Mouse (Mus musculus) testis, adult 2 months (tissue): ENCODE measurements at regions not wholly inside any gene's neighbourhood (a gene's known extent, or its start where the extent isn't known, plus 50 kb on each side); places are given as distances from the start of the nearest gene placed in this dataset.

Source experiments
- H3K27ac ChIP-seq: fragments of 200-500 bp; 2 replicates; pipeline ENCODE4 v1.5.1; 2012; ENCODE audit warnings: low read depth, low read length; ENCODE audit not compliant: control insufficient read depth, insufficient read depth
- H3K27me3 ChIP-seq: fragments of 200-500 bp; 2 replicates; pipeline ENCODE4 v1.6.1; 2012; ENCODE audit warnings: mild to moderate bottlenecking, low read length, moderate library complexity; ENCODE audit not compliant: control insufficient read depth, insufficient read depth
- H3K36me3 ChIP-seq: fragments of 200-500 bp; 2 replicates; pipeline ENCODE4 v1.6.1; 2012; ENCODE audit warnings: mild to moderate bottlenecking, low read length; ENCODE audit not compliant: control insufficient read depth, insufficient read depth
- H3K4me1 ChIP-seq: fragments of 200-500 bp; 2 replicates; pipeline ENCODE4 v1.6.1; 2012; ENCODE audit warnings: low read length; ENCODE audit not compliant: control insufficient read depth, insufficient read depth
- H3K4me3 ChIP-seq: fragments of 200-500 bp; 2 replicates; pipeline ENCODE4 v1.5.1; 2012; ENCODE audit warnings: low read depth, mild to moderate bottlenecking, low read length, moderate library complexity, mixed read lengths; ENCODE audit not compliant: control insufficient read depth
- CTCF ChIP-seq: fragments of 200-500 bp; IDR thresholded peaks from 2 replicates; pipeline ENCODE4 v1.5.1; 2012; ENCODE audit warnings: low read depth, mild to moderate bottlenecking, inconsistent platforms, low read length, moderate library complexity; ENCODE audit not compliant: control insufficient read depth, insufficient read depth, insufficient replicate concordance
- POLR2A ChIP-seq: fragments of 200-500 bp; IDR thresholded peaks from 2 replicates; pipeline ENCODE4 v1.6.1; 2012; ENCODE audit warnings: low read depth, mild to moderate bottlenecking, inconsistent platforms, low read length, moderate library complexity; ENCODE audit not compliant: control insufficient read depth

DNA sequence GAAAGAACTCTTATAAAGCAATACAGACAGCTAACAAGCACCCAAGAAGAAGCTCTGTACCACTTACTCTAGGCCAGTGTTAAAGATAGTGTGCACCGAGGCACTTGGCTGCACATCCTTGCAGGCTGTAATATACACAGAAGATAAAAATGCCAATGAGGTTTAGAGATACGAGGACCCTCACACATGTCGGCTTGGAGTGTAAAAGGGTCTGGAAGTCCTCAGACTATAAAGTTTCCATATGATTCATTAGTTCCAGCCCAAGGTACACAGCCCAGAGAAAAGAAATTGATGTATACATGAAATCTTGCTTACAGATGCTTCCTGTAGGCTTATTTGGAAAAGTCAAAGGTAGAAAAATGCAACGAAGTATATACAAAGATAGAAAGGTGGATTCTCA is 800.3 kb upstream of the Lrrc6 start:
- Histone ChIP-seq H3K27me3 (no peaks in the 10 kb centered on the region), H3K36me3 (no peaks in the 10 kb centered on the region), H3K27ac (no peak overlapping the region), H3K4me3 (no peak overlapping the region), H3K4me1 (no peaks in the 10 kb centered on the region)
- TF ChIP-seq POLR2A: no peak
- TF ChIP-seq CTCF: no peak

DNA sequence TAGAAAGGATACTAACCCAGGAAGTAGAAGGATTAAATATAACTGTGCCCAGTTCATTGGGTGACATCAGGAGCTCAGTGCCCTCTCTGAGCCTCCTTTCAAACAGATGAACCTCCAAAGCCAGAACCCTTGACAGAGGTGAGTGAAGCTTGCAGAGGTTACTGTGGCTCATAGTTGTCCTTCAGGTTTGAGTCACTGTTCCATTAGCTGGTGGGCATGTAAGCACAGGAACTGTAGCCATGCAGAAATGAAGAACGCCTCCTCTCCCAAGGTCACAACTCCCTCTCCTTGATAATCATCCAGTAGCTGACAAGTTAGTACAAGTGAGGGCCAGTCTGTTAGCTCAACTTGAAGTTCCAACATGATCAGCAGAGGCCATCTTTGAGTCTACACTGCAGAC is 794.1 kb upstream of the Lrrc6 start:
- no peaks in the 10 kb centered on the region for H3K36me3 ChIP-seq
- TF ChIP-seq CTCF: no peak
- TF ChIP-seq POLR2A: no peak
- H3K4me1 ChIP-seq: no peaks in the 10 kb centered on the region
- no peaks in the 10 kb centered on the region for H3K27me3 ChIP-seq
- no peak overlapping the region for H3K27ac ChIP-seq
- no peak overlapping the region for H3K4me3 ChIP-seq

GRCm38 (mm10) chr15:67289749-67290148 is 789.0 kb upstream of the Lrrc6 start:
- no peaks in the 10 kb centered on the region for H3K27me3 ChIP-seq
- H3K27ac ChIP-seq: no peak overlapping the region
- H3K4me1 ChIP-seq: no peaks in the 10 kb centered on the region
- H3K4me3 ChIP-seq: no peak overlapping the region
- TF ChIP-seq CTCF (no peak), POLR2A (no peak)
- no peaks in the 10 kb centered on the region for H3K36me3 ChIP-seq

DNA sequence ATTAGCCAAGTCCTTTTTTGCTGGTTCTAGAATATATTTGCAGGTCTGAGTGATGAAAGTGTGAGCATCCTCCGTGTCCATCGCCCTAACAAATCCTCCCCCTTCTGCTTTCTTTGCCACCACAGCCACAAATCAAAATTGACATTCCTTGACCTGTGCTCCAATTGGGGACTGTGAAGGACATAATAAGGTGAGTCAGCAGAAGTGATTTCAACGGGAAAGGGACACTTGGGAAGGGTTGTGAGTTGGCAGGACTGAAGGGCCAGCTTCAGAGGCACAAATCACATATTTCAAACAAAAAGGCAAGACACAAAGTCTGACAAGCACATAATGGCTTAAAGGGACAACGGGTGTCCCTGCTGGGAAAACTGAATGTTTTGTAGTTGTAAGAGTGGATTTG is 784.2 kb upstream of the Lrrc6 start:
- Histone ChIP-seq H3K4me3 (no peak overlapping the region), H3K27me3 (no peaks in the 10 kb centered on the region), H3K4me1 (no peaks in the 10 kb centered on the region), H3K27ac (no peak overlapping the region), H3K36me3 (no peaks in the 10 kb centered on the region)
- TF ChIP-seq POLR2A (no peak), CTCF (no peak)

GRCm38 (mm10) chr15:67283275-67283972 is 782.7 kb upstream of the Lrrc6 start:
- no peaks in the 10 kb centered on the region for H3K4me1 ChIP-seq
- H3K36me3 ChIP-seq: no peaks in the 10 kb centered on the region
- no peaks in the 10 kb centered on the region for H3K27me3 ChIP-seq
- no peak overlapping the region for H3K4me3 ChIP-seq
- no peak for TF ChIP-seq POLR2A
- no peak for TF ChIP-seq CTCF
- no peak overlapping the region for H3K27ac ChIP-seq

DNA sequence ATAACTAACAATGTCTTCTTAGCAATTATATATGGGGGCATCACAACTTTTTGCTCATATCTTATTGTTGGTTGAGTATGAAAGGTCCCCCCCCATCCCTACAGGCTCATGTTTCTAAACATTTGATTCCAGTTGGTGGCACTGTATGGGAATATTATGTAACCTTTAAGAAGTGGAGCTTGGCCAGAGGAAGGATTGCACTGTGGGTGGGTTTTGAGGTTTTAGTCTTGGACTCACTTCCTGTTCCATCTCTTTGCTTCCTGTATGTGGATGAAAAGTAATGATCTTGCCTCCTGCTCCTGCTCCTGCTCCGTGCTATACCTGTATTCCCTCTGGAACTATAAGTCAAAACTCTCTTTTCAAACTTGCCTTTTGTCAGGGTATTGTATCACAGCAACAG is 778.2 kb upstream of the Lrrc6 start:
- TF ChIP-seq POLR2A: no peak
- no peak for TF ChIP-seq CTCF
- H3K4me3 ChIP-seq: no peak overlapping the region

DNA sequence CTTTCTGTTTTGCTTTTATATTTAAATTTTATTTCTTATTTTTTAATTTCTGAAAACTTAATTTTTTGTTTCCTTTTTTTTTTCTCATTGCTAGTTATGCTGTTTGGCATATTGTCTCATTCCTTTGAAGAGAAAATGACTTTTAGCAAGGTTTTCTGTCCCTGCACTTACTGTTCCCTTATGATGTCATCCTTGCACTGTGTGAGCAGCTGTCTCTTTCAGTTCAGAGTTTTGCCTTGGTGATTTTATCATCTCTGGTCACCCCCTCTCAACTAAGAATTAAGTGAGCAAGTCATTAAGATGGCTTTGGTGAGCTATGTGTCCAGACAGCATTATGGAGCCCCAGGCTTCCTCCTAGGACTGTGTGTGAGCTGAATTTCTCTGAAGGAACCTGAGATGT is 774.3 kb upstream of the Lrrc6 start:
- Histone ChIP-seq H3K4me3 (no peak overlapping the region), H3K4me1 (no peaks in the 10 kb centered on the region), H3K27me3 (no peaks in the 10 kb centered on the region), H3K27ac (no peak overlapping the region), H3K36me3 (no peaks in the 10 kb centered on the region)
- TF ChIP-seq CTCF (no peak), POLR2A (no peak)

More for the DNA sequence above, 778.2 kb upstream of the Lrrc6 start:
- Histone ChIP-seq H3K36me3 (no peaks in the 10 kb centered on the region), H3K27ac (no peak overlapping the region), H3K4me1 (no peaks in the 10 kb centered on the region), H3K27me3 (no peaks in the 10 kb centered on the region)
